Mouse (Mus musculus): ENCODE results near the gene Ifnz.
"Not testable (repeated sequence)": the region's sequence is repeated elsewhere in the genome, so short reads cannot be mapped to it uniquely, and the experiment has no call there.

- TF ChIP-seq CTCF (IDR thresholded peaks at IDR 0.05; ENCODE audit: control insufficient read depth, insufficient read depth, low read length): not testable (repeated sequence)
- TF ChIP-seq POLR2A (IDR thresholded peaks at IDR 0.05; ENCODE audit: borderline replicate concordance, control insufficient read depth, low read depth, low read length): peak; percentile 43; the same call in 1 of the 2 replicates
Observed at GRCm38 (mm10) chr4:88760431-88760830, 21.5 kb upstream of the Ifnz start.

Measured in bone marrow, adult 2 months (tissue).